Mouse (Mus musculus) testis, adult 2 months (tissue): ENCODE data around the gene Nr2c2.

Experiments
- CTCF ChIP-seq: fragments of 200-500 bp; IDR thresholded peaks from 2 replicates; pipeline ENCODE4 v1.5.1; 2012; ENCODE audit warnings: low read depth, mild to moderate bottlenecking, inconsistent platforms, low read length, moderate library complexity; ENCODE audit not compliant: control insufficient read depth, insufficient read depth, insufficient replicate concordance
- POLR2A ChIP-seq: fragments of 200-500 bp; IDR thresholded peaks from 2 replicates; pipeline ENCODE4 v1.6.1; 2012; ENCODE audit warnings: low read depth, mild to moderate bottlenecking, inconsistent platforms, low read length, moderate library complexity; ENCODE audit not compliant: control insufficient read depth

GRCm38 (mm10) chr6:92042850-92043249 lies 48.3 kb upstream of the Nr2c2 start:
- no peak for TF ChIP-seq CTCF
- TF ChIP-seq POLR2A = no peak
